Mouse (Mus musculus): ENCODE data around the gene Neu2. TPM values are rescaled to one million over a fixed set of nuclear protein-coding genes. Genes with fewer than 3 reads are reported as not detected.
A peak's percentile ranks its signal among the peaks of the same experiment; 100 is the strongest.

Neu2 gene
- total and polyA plus RNA-seq, 3 experiments: 0.27 TPM; not detected in 2

GRCm38 (mm10) chr1:87551008-87551407 lies 41.3 kb downstream of the Neu2 start:
- no peaks in the 10 kb centered on the region for H3K4me1 ChIP-seq (ENCODE audit: control insufficient read depth, insufficient read depth, low read length)
- H3K79me2 ChIP-seq (replicated peaks; ENCODE audit: control insufficient read depth, insufficient read depth, low read length): no peaks in the 10 kb centered on the region
- H3K36me3 ChIP-seq (ENCODE audit: control insufficient read depth, insufficient read depth, low read length): no peaks in the 10 kb centered on the region
- no peak for DNase-seq
- TF ChIP-seq CTCF (IDR thresholded peaks at IDR 0.05) (no peak), POLR2A (IDR thresholded peaks at IDR 0.05; ENCODE audit: insufficient read depth, low read depth, low read length) (no peak), EP300 (IDR thresholded peaks at IDR 0.05; ENCODE audit: insufficient read depth, low read depth, low read length) (no peak)
- no peak overlapping the region for H3K4me3 ChIP-seq
- intact Hi-C loops (cut with DNase I): no loop called here
- H3K27ac ChIP-seq: no peak overlapping the region
- H3K9ac ChIP-seq (ENCODE audit: low read depth, low read length): no peak overlapping the region
- H3K27me3 ChIP-seq (ENCODE audit: control insufficient read depth, insufficient read depth, low read length): no peaks in the 10 kb centered on the region
- WGBS: 80% methylated on average over 3 of the region's 3 CpGs

- Histone ChIP-seq H3K27ac (no peak overlapping the region), H3K79me2 (replicated peaks; ENCODE audit: control insufficient read depth, insufficient read depth, low read length) (no peaks in the 10 kb centered on the region), H3K9ac (ENCODE audit: low read depth, low read length) (no peak overlapping the region), H3K27me3 (ENCODE audit: control insufficient read depth, insufficient read depth, low read length) (no peaks in the 10 kb centered on the region), H3K4me1 (ENCODE audit: control insufficient read depth, insufficient read depth, low read length) (no peaks in the 10 kb centered on the region), H3K36me3 (ENCODE audit: control insufficient read depth, insufficient read depth, low read length) (no peaks in the 10 kb centered on the region), H3K4me3 (no peak overlapping the region)
- TF ChIP-seq POLR2A (IDR thresholded peaks at IDR 0.05; ENCODE audit: insufficient read depth, low read depth, low read length) (no peak), EP300 (IDR thresholded peaks at IDR 0.05; ENCODE audit: insufficient read depth, low read depth, low read length) (no peak), CTCF (IDR thresholded peaks at IDR 0.05) (no peak)
- WGBS: 67% methylated on average over 1 of the region's 1 CpGs
- intact Hi-C loops (cut with DNase I): no loop called here
- no peak for DNase-seq
Observed at GRCm38 (mm10) chr1:87553586-87553985, 43.9 kb downstream of the Neu2 start.

GRCm38 (mm10) chr1:87562967-87563366 lies 53.3 kb downstream of the Neu2 start:
- Histone ChIP-seq H3K27me3 (ENCODE audit: control insufficient read depth, insufficient read depth, low read length) (no peaks in the 10 kb centered on the region), H3K9ac (ENCODE audit: low read depth, low read length) (no peak overlapping the region), H3K79me2 (replicated peaks; ENCODE audit: control insufficient read depth, insufficient read depth, low read length) (no peaks in the 10 kb centered on the region), H3K27ac (no peak overlapping the region), H3K4me3 (no peak overlapping the region), H3K36me3 (ENCODE audit: control insufficient read depth, insufficient read depth, low read length) (no peaks in the 10 kb centered on the region), H3K4me1 (ENCODE audit: control insufficient read depth, insufficient read depth, low read length) (no peaks in the 10 kb centered on the region)
- intact Hi-C loops (cut with DNase I): no loop called here
- WGBS: 81% methylated on average over 3 of the region's 3 CpGs
- no peak for DNase-seq
- TF ChIP-seq CTCF (IDR thresholded peaks at IDR 0.05) (no peak), POLR2A (IDR thresholded peaks at IDR 0.05; ENCODE audit: insufficient read depth, low read depth, low read length) (no peak), EP300 (IDR thresholded peaks at IDR 0.05; ENCODE audit: insufficient read depth, low read depth, low read length) (no peak)

- Histone ChIP-seq H3K9ac (ENCODE audit: low read depth, low read length) (no peak overlapping the region), H3K79me2 (replicated peaks; ENCODE audit: control insufficient read depth, insufficient read depth, low read length) (no peaks in the 10 kb centered on the region), H3K36me3 (ENCODE audit: control insufficient read depth, insufficient read depth, low read length) (no peaks in the 10 kb centered on the region), H3K27ac (no peak overlapping the region), H3K27me3 (ENCODE audit: control insufficient read depth, insufficient read depth, low read length) (no peaks in the 10 kb centered on the region), H3K4me3 (no peak overlapping the region), H3K4me1 (ENCODE audit: control insufficient read depth, insufficient read depth, low read length) (no peaks in the 10 kb centered on the region)
- intact Hi-C loops (cut with DNase I): no loop called here
- 82% methylated on average over 8 of the region's 8 CpGs for WGBS
- DNase-seq: no peak
- TF ChIP-seq EP300 (IDR thresholded peaks at IDR 0.05; ENCODE audit: insufficient read depth, low read depth, low read length) (no peak), CTCF (IDR thresholded peaks at IDR 0.05) (no peak), POLR2A (IDR thresholded peaks at IDR 0.05; ENCODE audit: insufficient read depth, low read depth, low read length) (no peak)
Observed at GRCm38 (mm10) chr1:87565760-87566159, 56.1 kb downstream of the Neu2 start.

DNA sequence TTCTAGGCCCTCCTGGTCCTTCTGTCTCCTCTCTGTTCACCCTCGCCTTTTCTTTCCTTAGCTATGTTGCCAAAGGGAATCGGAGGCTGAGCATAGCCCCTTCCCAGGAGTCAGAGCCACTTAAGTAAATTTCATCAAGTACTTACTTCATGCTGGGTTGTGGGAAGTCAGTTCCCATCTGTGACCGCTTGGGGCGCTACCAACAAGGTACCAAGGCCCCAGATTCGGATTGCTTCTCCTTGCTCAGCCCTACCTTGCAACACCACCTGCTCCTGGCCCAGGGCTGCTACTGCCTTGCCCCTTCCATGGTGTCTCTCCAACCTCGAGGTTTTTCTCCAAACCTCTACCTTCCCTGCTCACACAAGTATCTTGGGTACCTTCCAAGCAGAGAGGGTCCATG lies 58.7 kb downstream of the Neu2 start:
- no peak for DNase-seq
- intact Hi-C loops (cut with DNase I): no loop called here
- H3K9ac ChIP-seq (ENCODE audit: low read depth, low read length): no peak overlapping the region
- no peaks in the 10 kb centered on the region for H3K79me2 ChIP-seq (replicated peaks; ENCODE audit: control insufficient read depth, insufficient read depth, low read length)
- WGBS: 43% methylated on average over 6 of the region's 6 CpGs
- no peaks in the 10 kb centered on the region for H3K4me1 ChIP-seq (ENCODE audit: control insufficient read depth, insufficient read depth, low read length)
- TF ChIP-seq POLR2A (IDR thresholded peaks at IDR 0.05; ENCODE audit: insufficient read depth, low read depth, low read length) (no peak), CTCF (IDR thresholded peaks at IDR 0.05) (peak; percentile 63), EP300 (IDR thresholded peaks at IDR 0.05; ENCODE audit: insufficient read depth, low read depth, low read length) (no peak)
- H3K36me3 ChIP-seq (ENCODE audit: control insufficient read depth, insufficient read depth, low read length): no peaks in the 10 kb centered on the region
- H3K27ac ChIP-seq: no peak overlapping the region
- H3K27me3 ChIP-seq (ENCODE audit: control insufficient read depth, insufficient read depth, low read length): no peaks in the 10 kb centered on the region
- H3K4me3 ChIP-seq: no peak overlapping the region

DNA sequence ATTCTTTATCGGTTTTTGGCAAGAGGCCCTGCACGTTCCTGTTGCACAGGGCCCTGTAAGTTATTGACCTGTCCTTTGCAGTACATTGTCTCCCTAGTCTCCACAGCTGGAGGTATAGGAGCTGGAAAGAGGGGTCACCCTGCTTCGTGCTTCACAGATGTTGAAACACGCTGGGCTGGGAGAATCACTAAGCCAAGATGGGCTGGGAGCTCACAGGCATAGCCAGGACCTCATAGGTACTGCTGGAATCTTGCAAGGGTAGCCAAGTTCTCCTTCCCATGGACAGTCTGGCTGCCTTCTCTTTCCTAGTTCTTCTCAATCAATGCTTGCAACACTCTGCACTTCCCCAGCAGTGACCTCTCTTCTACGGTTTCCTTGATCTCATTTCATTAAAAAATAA lies 63.6 kb downstream of the Neu2 start:
- DNase-seq: no peak
- Histone ChIP-seq H3K9ac (ENCODE audit: low read depth, low read length) (no peak overlapping the region), H3K79me2 (replicated peaks; ENCODE audit: control insufficient read depth, insufficient read depth, low read length) (no peaks in the 10 kb centered on the region), H3K4me1 (ENCODE audit: control insufficient read depth, insufficient read depth, low read length) (no peaks in the 10 kb centered on the region), H3K27me3 (ENCODE audit: control insufficient read depth, insufficient read depth, low read length) (no peaks in the 10 kb centered on the region), H3K36me3 (ENCODE audit: control insufficient read depth, insufficient read depth, low read length) (no peaks in the 10 kb centered on the region), H3K27ac (no peak overlapping the region), H3K4me3 (no peak overlapping the region)
- WGBS: 53% methylated on average over 5 of the region's 5 CpGs
- intact Hi-C loops (cut with DNase I): no loop called here
- TF ChIP-seq CTCF (IDR thresholded peaks at IDR 0.05): no peak
- TF ChIP-seq POLR2A (IDR thresholded peaks at IDR 0.05; ENCODE audit: insufficient read depth, low read depth, low read length): no peak
- TF ChIP-seq EP300 (IDR thresholded peaks at IDR 0.05; ENCODE audit: insufficient read depth, low read depth, low read length): no peak
